ENCODE assay signal across 17 mouse cellular contexts in genomic region chr12:70106508-70106907, GRCm38 (mm10). TPM values are rescaled to one million over a fixed set of nuclear protein-coding genes. Genes with fewer than 3 reads are reported as not detected.
DNase-seq lines count a peak whose midpoint lies in the region; ATAC-seq and TF ChIP-seq lines count a peak whose summit lies in the region.
"Had no signal": no experiment of that assay in that cellular context is flagged by ENCODE, and none has a peak within 500 bp of the region (broad histone marks: within the 10 kb centered on the region; RNA-seq: fewer than 3 reads in every experiment).

No protein-coding gene starts in this region.

- H3K9me3 ChIP-seq in intestine, embryonic 14.5 days (ENCODE audit: control insufficient read depth, low read length), result no peaks in the 10 kb centered on the region
- no peaks in the 10 kb centered on the region for H3K9me3 ChIP-seq in intestine, postnatal 0 days (ENCODE audit: control insufficient read depth)
- H3K9me3 ChIP-seq in forebrain, embryonic 16.5 days (ENCODE audit: control insufficient read depth, low read length), result no peaks in the 10 kb centered on the region
- H3K9me3 ChIP-seq in neural tube, embryonic 15.5 days (replicated peaks), result no peaks in the 10 kb centered on the region
- H3K9me3 ChIP-seq: liver, embryonic 15.5 days had no signal

- H3K4me1 ChIP-seq in intestine, embryonic 14.5 days (replicated peaks; ENCODE audit: control insufficient read depth, insufficient read depth, low read length), result peaks cover 32% of the 10 kb centered on the region
- peaks cover 10% of the 10 kb centered on the region; the same call in 1 of the 2 replicates for H3K4me1 ChIP-seq in intestine, postnatal 0 days (replicated peaks; ENCODE audit: control insufficient read depth, insufficient read depth, low read length)
- H3K4me1 ChIP-seq in forebrain, embryonic 16.5 days (replicated peaks; ENCODE audit: control insufficient read depth, insufficient read depth, low read length), result peaks cover 65% of the 10 kb centered on the region
- H3K4me1 ChIP-seq in neural tube, embryonic 15.5 days, result peaks cover 71% of the 10 kb centered on the region

- no peak overlapping the region for H3K4me3 ChIP-seq in intestine, embryonic 14.5 days (ENCODE audit: low read depth, low read length)
- H3K4me3 ChIP-seq in intestine, postnatal 0 days (ENCODE audit: low read depth, low read length), result no peak overlapping the region
- peak overlapping the region; percentile 15; the same call in 1 of the 2 replicates for H3K4me3 ChIP-seq in forebrain, embryonic 16.5 days (replicated peaks; ENCODE audit: low read length)
- no peak overlapping the region for H3K4me3 ChIP-seq in neural tube, embryonic 15.5 days (replicated peaks)
- H3K4me3 ChIP-seq: liver, embryonic 15.5 days had no signal

- 43% methylated on average over 9 of the region's 9 CpGs for WGBS in intestine, embryonic 14.5 days
- 63% methylated on average over 9 of the region's 9 CpGs for WGBS in intestine, postnatal 0 days
- 37% methylated on average over 9 of the region's 9 CpGs for WGBS in forebrain, embryonic 16.5 days
- WGBS in neural tube, embryonic 15.5 days, result 31% methylated on average over 9 of the region's 9 CpGs

- H3K9ac ChIP-seq in intestine, embryonic 14.5 days (ENCODE audit: low read length), result no peak overlapping the region
- no peak overlapping the region for H3K9ac ChIP-seq in intestine, postnatal 0 days (ENCODE audit: low read depth, low read length)
- no peak overlapping the region for H3K9ac ChIP-seq in forebrain, embryonic 16.5 days (replicated peaks; ENCODE audit: low read depth, low read length)
- 0 out of 2 replicates have a peak overlapping the region, but pooled peaks have one; percentile 8 for H3K9ac ChIP-seq in neural tube, embryonic 15.5 days (replicated peaks)
- H3K9ac ChIP-seq: liver, embryonic 15.5 days had no signal

- no peak for TF ChIP-seq CTCF in intestine, postnatal 0 days (IDR thresholded peaks at IDR 0.05; ENCODE audit: low read depth)

- H3K27ac ChIP-seq in intestine, embryonic 14.5 days (ENCODE audit: low read depth), result no peak overlapping the region; the same call in 1 of the 2 replicates
- no peak overlapping the region for H3K27ac ChIP-seq in intestine, postnatal 0 days (ENCODE audit: low read depth, low read length)
- peak overlapping the region; percentile 62 for H3K27ac ChIP-seq in forebrain, embryonic 16.5 days (ENCODE audit: low read length)
- peak overlapping the region; percentile 33; the same call in 1 of the 2 replicates for H3K27ac ChIP-seq in neural tube, embryonic 15.5 days (replicated peaks)
- H3K27ac ChIP-seq: liver, embryonic 15.5 days had no signal

- no peaks in the 10 kb centered on the region for H3K27me3 ChIP-seq in intestine, embryonic 14.5 days (replicated peaks; ENCODE audit: control insufficient read depth, insufficient read depth, low read length)
- H3K27me3 ChIP-seq in intestine, postnatal 0 days (replicated peaks; ENCODE audit: control insufficient read depth, insufficient read depth, low read length), result no peaks in the 10 kb centered on the region
- no peaks in the 10 kb centered on the region for H3K27me3 ChIP-seq in forebrain, embryonic 16.5 days (replicated peaks; ENCODE audit: control insufficient read depth, insufficient read depth, low read length)
- H3K27me3 ChIP-seq in neural tube, embryonic 15.5 days (replicated peaks), result no peaks in the 10 kb centered on the region
- H3K27me3 ChIP-seq: CH12.LX had no signal

- no peaks in the 10 kb centered on the region; the same call in 1 of the 2 replicates for H3K36me3 ChIP-seq in intestine, embryonic 14.5 days (ENCODE audit: control insufficient read depth, insufficient read depth, low read length)
- no peaks in the 10 kb centered on the region for H3K36me3 ChIP-seq in intestine, postnatal 0 days (ENCODE audit: control insufficient read depth, insufficient read depth)
- H3K36me3 ChIP-seq in forebrain, embryonic 16.5 days (ENCODE audit: control insufficient read depth, insufficient read depth), result peaks cover 2% of the 10 kb centered on the region; the same call in 1 of the 2 replicates
- no peaks in the 10 kb centered on the region for H3K36me3 ChIP-seq in neural tube, embryonic 15.5 days
- H3K36me3 ChIP-seq: liver, embryonic 15.5 days had no signal

- ATAC-seq in intestine, embryonic 14.5 days (replicated peaks; ENCODE audit: low FRiP score, low TSS enrichment, low read depth), result no peak
- no peak for ATAC-seq in intestine, postnatal 0 days
- ATAC-seq in forebrain, embryonic 16.5 days, result no peak
- ATAC-seq in neural tube, embryonic 15.5 days (ENCODE audit: low FRiP score), result no peak

- H3K4me2 ChIP-seq in intestine, embryonic 14.5 days (ENCODE audit: low read length), result 0 out of 2 replicates have a peak overlapping the region, but pooled peaks have one; percentile 7
- no peak overlapping the region for H3K4me2 ChIP-seq in intestine, postnatal 0 days (replicated peaks; ENCODE audit: low read depth)
- H3K4me2 ChIP-seq in forebrain, embryonic 16.5 days (ENCODE audit: low read length), result peak overlapping the region; percentile 65
- no peak overlapping the region for H3K4me2 ChIP-seq in neural tube, embryonic 15.5 days
- H3K4me2 ChIP-seq: liver, embryonic 15.5 days had no signal

- no peak for DNase-seq in intestine, embryonic 14.5 days (ENCODE audit: low spot score)
- DNase-seq in brain, adult 2 months (ENCODE audit: low read depth, low spot score), result peak; percentile 47
- DNase-seq in layer of hippocampus, postnatal 10 days (ENCODE audit: low spot score in 2 of 2), result no peak
- DNase-seq in frontal cortex, postnatal 25 days (ENCODE audit: low spot score in 2 of 2), result no peak
- DNase-seq: cerebellum, adult 9-10 months; heart, postnatal 36 days; left cerebral cortex, postnatal 4 days had no signal

RNA-seq across cellular contexts. Expression of gene Nin, which starts 7.0 kb away (rescaled TPM):
- polyA plus RNA-seq in intestine, embryonic 14.5 days (2014; fragmentation: Nextera tagmentation; extraction: Ambion mirVana), result 18.5 and 21.2 TPM in 2 replicates
- 2.2 and 3.4 TPM in 2 replicates for polyA plus RNA-seq in intestine, postnatal 0 days (2015; fragmentation: Nextera tagmentation; extraction: Ambion mirVana)
- 40.2 and 45.3 TPM in 2 replicates for polyA plus RNA-seq in forebrain, embryonic 16.5 days (2015; fragmentation: Nextera tagmentation; extraction: Ambion mirVana)
- 9.1 and 10.6 TPM in 2 replicates for polyA plus RNA-seq in neural tube, embryonic 15.5 days (2015; fragmentation: Nextera tagmentation; extraction: Ambion mirVana)
- total RNA-seq in layer of hippocampus, postnatal 10 days (2021), result 10 to 100 TPM; 59.8 to 85.9 TPM

RNA-seq across cellular contexts. Expression of gene Abhd12b, which starts 47.4 kb away (rescaled TPM):
- 0.49 and 0.71 TPM in 2 replicates for polyA plus RNA-seq in intestine, embryonic 14.5 days (2014; fragmentation: Nextera tagmentation; extraction: Ambion mirVana)
- not detected in 2 replicates for polyA plus RNA-seq in intestine, postnatal 0 days (2015; fragmentation: Nextera tagmentation; extraction: Ambion mirVana)
- polyA plus RNA-seq in forebrain, embryonic 16.5 days (2015; fragmentation: Nextera tagmentation; extraction: Ambion mirVana), result not detected in 2 replicates
- 0.20 and 0.22 TPM in 2 replicates for polyA plus RNA-seq in neural tube, embryonic 15.5 days (2015; fragmentation: Nextera tagmentation; extraction: Ambion mirVana)
- under 1 TPM; 0.34 to 0.40 TPM for total RNA-seq in layer of hippocampus, postnatal 10 days (2021)
- total RNA-seq: adrenal gland, postnatal 4 days; CH12.LX; granulocyte monocyte progenitor cell, adult 5-6 weeks; heart, postnatal 36 days; left cerebral cortex, postnatal 4 days; megakaryocyte progenitor cell, adult 5-6 weeks had no signal
- polyA plus RNA-seq: large intestine, adult 2 months; liver, embryonic 15.5 days; small intestine, adult 2 months had no signal

Comparison
In these comparisons a context has a peak if more than half of its experiments do, and no peak if none do; other contexts are left out.
1. H3K4me2 ChIP-seq: peak in intestine, embryonic 14.5 days (single experiment) and forebrain, embryonic 16.5 days (single experiment); none in intestine, postnatal 0 days (single experiment) and neural tube, embryonic 15.5 days (single experiment).
2. H3K27ac ChIP-seq: peak in forebrain, embryonic 16.5 days (single experiment) and neural tube, embryonic 15.5 days (single experiment); none in intestine, embryonic 14.5 days (single experiment) and intestine, postnatal 0 days (single experiment).